7 mouse cellular contexts compared by ENCODE assay signal in the genomic region with DNA sequence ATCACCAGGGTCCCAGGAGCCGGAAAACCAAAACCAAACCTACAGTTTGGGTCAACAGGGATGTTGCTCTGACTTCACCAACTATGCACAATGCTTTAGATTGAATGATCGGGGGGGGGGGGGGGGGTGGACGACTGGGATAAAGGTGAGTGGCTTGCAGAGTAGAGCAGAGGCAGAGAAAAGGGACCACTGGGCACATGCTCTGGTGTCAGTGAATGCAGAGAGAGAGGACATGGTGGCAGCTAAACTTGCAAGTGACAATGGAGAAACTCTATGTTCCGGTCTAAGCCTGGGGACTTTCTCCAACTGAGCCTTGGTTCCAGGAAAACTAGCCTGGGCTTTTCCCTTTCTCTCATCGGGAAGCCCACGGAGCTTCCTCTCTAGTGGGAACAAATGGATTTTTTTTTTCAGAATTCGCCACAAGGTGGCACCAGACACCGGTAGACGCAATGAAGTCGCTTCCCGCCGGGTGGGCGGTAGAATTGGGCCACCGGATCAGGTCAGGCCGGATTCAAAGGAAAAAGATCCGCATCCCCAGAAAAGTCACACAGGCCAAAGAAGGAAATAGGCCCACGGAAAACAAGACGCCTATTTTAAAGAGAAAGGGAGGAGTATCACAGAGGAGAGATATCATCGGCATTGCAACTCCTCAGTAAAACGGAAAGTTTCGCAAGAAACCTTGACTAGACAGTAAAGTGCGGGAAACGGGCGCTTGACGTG. TPM values are rescaled to one million over a fixed set of nuclear protein-coding genes. Genes with fewer than 3 reads are reported as not detected.
A peak's percentile ranks its signal among the peaks of the same experiment; 100 is the strongest.
DNase-seq lines count a peak whose midpoint lies in the region; ATAC-seq lines count a peak whose summit lies in the region.

No protein-coding gene starts in this region.

- peaks cover 4% of the 10 kb centered on the region; the same call in 1 of the 2 replicates for H3K4me1 ChIP-seq in intestine, embryonic 15.5 days (replicated peaks)
- peaks cover 16% of the 10 kb centered on the region for H3K4me1 ChIP-seq in midbrain, embryonic 10.5 days

- H3K27me3 ChIP-seq in intestine, embryonic 15.5 days (replicated peaks): no peaks in the 10 kb centered on the region
- H3K27me3 ChIP-seq in midbrain, embryonic 10.5 days (ENCODE audit: low read depth, poor library complexity, severe bottlenecking): peaks cover 11% of the 10 kb centered on the region; the same call in 1 of the 2 replicates

- H3K9ac ChIP-seq in intestine, embryonic 15.5 days: peak overlapping the region; percentile 37

- no peaks in the 10 kb centered on the region for H3K36me3 ChIP-seq in intestine, embryonic 15.5 days
- H3K36me3 ChIP-seq in midbrain, embryonic 10.5 days: peaks cover 12% of the 10 kb centered on the region

- no peak overlapping the region for H3K27ac ChIP-seq in intestine, embryonic 15.5 days
- peak overlapping the region; percentile 64 for H3K27ac ChIP-seq in midbrain, embryonic 10.5 days (replicated peaks)

- peak; percentile 78 for DNase-seq in adrenal gland, adult 2 months
- peak; percentile 92 for DNase-seq in embryo, embryonic 11 days
- peak; percentile 62 to 73 for DNase-seq in gastrocnemius, postnatal 36 days
- peak; percentile 39 to 67 for DNase-seq in left cerebral cortex, postnatal 36 days (ENCODE audit: low spot score in 2 of 2)
- DNase-seq in midbrain, embryonic 10.5 days (ENCODE audit: low spot score): peak; percentile 80
- DNase-seq in right cerebral cortex, postnatal 4 days: peak; percentile 70

- intact Hi-C loops in gastrocnemius, postnatal 36 days (cut with DNase I): loop anchor here (1.0 to 5.0 kb wide), 3 partner anchors 40 to 463 kb away; no protein-coding TSS in a partner anchor
- intact Hi-C loops in left cerebral cortex, postnatal 36 days (cut with DNase I): loop anchor here (2.0 to 10.0 kb wide), 4 partner anchors 189 to 703 kb away; no protein-coding TSS in a partner anchor

- H3K4me2 ChIP-seq in intestine, embryonic 15.5 days (replicated peaks): peak overlapping the region; percentile 80

- WGBS in intestine, embryonic 15.5 days: 5% methylated on average over 24 of the region's 25 CpGs
- WGBS in midbrain, embryonic 10.5 days: 9% methylated on average over 25 of the region's 25 CpGs

- H3K9me3 ChIP-seq in intestine, embryonic 15.5 days: no peaks in the 10 kb centered on the region
- no peaks in the 10 kb centered on the region for H3K9me3 ChIP-seq in midbrain, embryonic 10.5 days (replicated peaks)

- peak overlapping the region; percentile 40 for H3K4me3 ChIP-seq in intestine, embryonic 15.5 days (replicated peaks)
- H3K4me3 ChIP-seq in midbrain, embryonic 10.5 days: peak overlapping the region; percentile 48

- peak; percentile 61 for ATAC-seq in intestine, embryonic 15.5 days

RNA-seq across cellular contexts. Expression of a gene that starts 32.5 kb away (rescaled TPM):
- total RNA-seq in adrenal gland, adult 2 months (2021): 1 to 10 TPM in 1 of 2 experiments, under 1 TPM in 1; 0.52 to 1.8 TPM
- polyA plus RNA-seq in adrenal gland, adult 2 months (2012; rRNA removed): 0.42 and 0.70 TPM in 2 replicates
- total RNA-seq in gastrocnemius, postnatal 36 days (2021): 1 to 10 TPM; 1.5 TPM
- polyA plus RNA-seq in intestine, embryonic 15.5 days (2015; fragmentation: Nextera tagmentation; extraction: Ambion mirVana): 1.3 and 1.4 TPM in 2 replicates
- total RNA-seq in left cerebral cortex, postnatal 36 days (2021): 1 to 10 TPM in 1 of 2 experiments, under 1 TPM in 1; 0.25 to 1.1 TPM
- polyA plus RNA-seq in midbrain, embryonic 10.5 days (2016; fragmentation: Nextera tagmentation; extraction: Ambion mirVana): 0.80 and 0.98 TPM in 2 replicates
